In the genomic region with DNA sequence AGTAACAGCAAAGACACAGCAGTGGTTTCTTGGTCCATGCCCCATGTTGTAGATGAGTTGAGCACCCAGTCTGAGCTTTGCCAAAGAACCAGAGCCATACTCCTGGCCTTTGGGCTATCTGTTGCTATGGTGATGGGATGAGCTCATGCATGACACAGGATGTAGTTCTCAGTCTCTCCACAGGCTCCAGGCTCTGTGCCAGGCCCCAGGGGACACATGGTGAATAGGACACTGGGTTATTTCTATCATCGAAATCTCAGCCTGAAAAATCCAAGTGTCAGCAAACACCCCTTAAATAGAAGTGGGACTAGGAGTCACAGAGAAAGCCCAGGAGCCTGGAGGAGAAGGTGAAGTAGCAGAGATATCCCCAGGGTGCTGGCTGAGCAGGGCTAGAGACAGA, we compare ENCODE assay signal across 8 mouse cellular contexts. TPM values are rescaled to one million over a fixed set of nuclear protein-coding genes. Genes with fewer than 3 reads are reported as not detected.
DNase-seq lines count a peak whose midpoint lies in the region; ATAC-seq and TF ChIP-seq lines count a peak whose summit lies in the region.

No protein-coding gene starts in this region.

- 51% methylated on average over 1 of the region's 1 CpGs for WGBS in intestine, postnatal 0 days
- 21% methylated on average over 1 of the region's 1 CpGs for WGBS in intestine, embryonic 16.5 days

- no peaks in the 10 kb centered on the region for H3K9me3 ChIP-seq in intestine, postnatal 0 days (ENCODE audit: control insufficient read depth)
- no peaks in the 10 kb centered on the region for H3K9me3 ChIP-seq in intestine, embryonic 16.5 days (ENCODE audit: control insufficient read depth, low read length)

- ATAC-seq in intestine, postnatal 0 days, result 0 out of 2 replicates have a peak, but pooled peaks have one; percentile 41
- ATAC-seq in intestine, embryonic 16.5 days, result no peak; the same call in 1 of the 2 replicates
- ATAC-seq in Patski, result peak; percentile 75
- ATAC-seq in activated CD4-positive, CD25-positive, alpha-beta regulatory T cell, adult 4 months, result no peak

- CTCF ChIA-PET in Patski (lab: Charles Lee), result interaction anchor here (1.2 to 1.6 kb wide), 3 partner anchors 13 to 104 kb away, joined by 4 to 5 read pairs (median 4); no protein-coding TSS in a partner anchor

- in situ Hi-C loops in Patski (cut with MboI; ENCODE audit: low pct_unique_long_range_greater_than_20kb), result loop anchor here (5.0 kb wide), 2 partner anchors 41 to 101 kb away; partner anchors contain the start of gene Tgfb1i1

- POLR2A ChIA-PET in Patski (lab: Charles Lee), result interaction anchor here (0.9 kb wide), 1 partner anchor 347 kb away, joined by 4 read pairs; no protein-coding TSS in a partner anchor

- H3K4me2 ChIP-seq in intestine, postnatal 0 days (replicated peaks; ENCODE audit: low read depth), result no peak overlapping the region
- H3K4me2 ChIP-seq in intestine, embryonic 16.5 days (ENCODE audit: low read depth, low read length), result no peak overlapping the region

- no peak overlapping the region for H3K4me3 ChIP-seq in intestine, postnatal 0 days (ENCODE audit: low read depth, low read length)
- no peak overlapping the region for H3K4me3 ChIP-seq in intestine, embryonic 16.5 days (ENCODE audit: low read length)

- H3K36me3 ChIP-seq in intestine, postnatal 0 days (ENCODE audit: control insufficient read depth, insufficient read depth), result no peaks in the 10 kb centered on the region
- no peaks in the 10 kb centered on the region for H3K36me3 ChIP-seq in intestine, embryonic 16.5 days (ENCODE audit: control insufficient read depth, insufficient read depth, low read length)

- no peak overlapping the region for H3K27ac ChIP-seq in intestine, postnatal 0 days (ENCODE audit: low read depth, low read length)
- no peak overlapping the region for H3K27ac ChIP-seq in intestine, embryonic 16.5 days (ENCODE audit: low read length)

- DNase-seq in Patski (ENCODE audit: low read depth, low spot score), result peak; percentile 94
- peak; percentile 84 to 91 for DNase-seq in cerebellum, postnatal 25 days
- peak; percentile 82 for DNase-seq in heart, postnatal 4 days
- peak; percentile 75 for DNase-seq in retina, postnatal 1 day
- no peak for DNase-seq in left cerebral cortex, adult 8-10 months (ENCODE audit: low spot score in 2 of 2)

- H3K9ac ChIP-seq in intestine, postnatal 0 days (ENCODE audit: low read depth, low read length), result no peak overlapping the region
- H3K9ac ChIP-seq in intestine, embryonic 16.5 days (ENCODE audit: low read depth, low read length), result no peak overlapping the region

- peak; percentile 27 for TF ChIP-seq CTCF in intestine, postnatal 0 days (IDR thresholded peaks at IDR 0.05; ENCODE audit: low read depth)
- TF ChIP-seq CTCF in Patski (IDR thresholded peaks at IDR 0.05), result peak; percentile 16

- H3K4me1 ChIP-seq in intestine, postnatal 0 days (replicated peaks; ENCODE audit: control insufficient read depth, insufficient read depth, low read length), result no peaks in the 10 kb centered on the region
- H3K4me1 ChIP-seq in intestine, embryonic 16.5 days (ENCODE audit: control insufficient read depth, insufficient read depth, low read length), result 0 out of 2 replicates have a peak, but pooled peaks cover 6% of the 10 kb centered on the region

- no peaks in the 10 kb centered on the region for H3K27me3 ChIP-seq in intestine, postnatal 0 days (replicated peaks; ENCODE audit: control insufficient read depth, insufficient read depth, low read length)
- H3K27me3 ChIP-seq in intestine, embryonic 16.5 days (replicated peaks; ENCODE audit: control insufficient read depth, insufficient read depth, low read length), result 0 out of 2 replicates have a peak, but pooled peaks cover 2% of the 10 kb centered on the region
- H3K27me3 ChIP-seq in Patski, result no peaks in the 10 kb centered on the region

RNA-seq across cellular contexts. Expression of gene BC017158, which starts 50.6 kb away (rescaled TPM):
- 32.6 and 34.7 TPM in 2 replicates for polyA plus RNA-seq in intestine, postnatal 0 days (2015; fragmentation: Nextera tagmentation; extraction: Ambion mirVana)
- 49.6 and 53.4 TPM in 2 replicates for polyA plus RNA-seq in intestine, embryonic 16.5 days (2015; fragmentation: Nextera tagmentation; extraction: Ambion mirVana)
- polyA plus RNA-seq in Patski (2021), result 25.3 TPM
- total RNA-seq in heart, postnatal 4 days (2021), result 10 to 100 TPM; 12.4 to 13.1 TPM
- polyA plus RNA-seq in activated CD4-positive, CD25-positive, alpha-beta regulatory T cell, adult 4 months (2017; shearing (Covaris generic)), result 10 to 100 TPM in 1 of 2 experiments, 1 to 10 TPM in 1; 7.8 to 10.1 TPM
- 10 to 100 TPM; 25.7 to 29.4 (median 28.9) TPM for total RNA-seq in left cerebral cortex, adult 8-10 months (2022)

Comparison
In these comparisons a context has a peak if more than half of its experiments do, and no peak if none do; other contexts are left out.
1. ATAC-seq: peak in intestine, postnatal 0 days (single experiment) and Patski (single experiment); none in intestine, embryonic 16.5 days (single experiment) and activated CD4-positive, CD25-positive, alpha-beta regulatory T cell, adult 4 months (single experiment).
2. DNase-seq: peak in Patski (single experiment), cerebellum, postnatal 25 days (2 of 2), heart, postnatal 4 days (single experiment) and retina, postnatal 1 day (single experiment); none in left cerebral cortex, adult 8-10 months (0 of 2).